Mouse (Mus musculus) forebrain, postnatal 0 days (tissue): ENCODE results near the gene Cxcl10. TPM values are rescaled to one million over a fixed set of nuclear protein-coding genes. Genes with fewer than 3 reads are reported as not detected.
A peak's percentile ranks its signal among the peaks of the same experiment; 100 is the strongest.

Source experiments
- ATAC-seq: fragments of 200-750 bp; cut with Nextera tagmentation; 2 replicates; pipeline ENCODE4 v1.8.0; 2017; ENCODE audit warnings: mild to moderate bottlenecking, moderate library complexity
- DNase-seq: peaks from one replicate; pipeline ENCODE4 v3.0.0-alpha.2; 2015
- H3K27ac ChIP-seq: fragments of 300-500 bp; sonication (generic); 2 replicates; pipeline ENCODE4 v1.5.1; 2014; ENCODE audit warnings: low read depth, mild to moderate bottlenecking, antibody characterized with exemption, low read length, moderate library complexity, mixed read lengths
- H3K27me3 ChIP-seq: fragments of 300-500 bp; sonication (generic); 2 replicates; pipeline ENCODE4 v1.6.1; 2014; ENCODE audit warnings: mild to moderate bottlenecking, low read length, mixed read lengths; ENCODE audit not compliant: insufficient read depth
- H3K36me3 ChIP-seq: fragments of 300-500 bp; sonication (generic); 2 replicates; pipeline ENCODE4 v1.6.1; 2014; ENCODE audit warnings: mild to moderate bottlenecking, moderate library complexity; ENCODE audit not compliant: insufficient read depth
- H3K4me1 ChIP-seq: fragments of 300-500 bp; sonication (generic); 2 replicates; pipeline ENCODE4 v1.6.1; 2014; ENCODE audit warnings: antibody characterized with exemption; ENCODE audit not compliant: insufficient read depth
- H3K4me2 ChIP-seq: fragments of 300-500 bp; sonication (generic); 2 replicates; pipeline ENCODE4 v1.6.1; 2014; ENCODE audit warnings: low read depth, mild to moderate bottlenecking, moderate library complexity
- H3K4me3 ChIP-seq: fragments of 300-500 bp; sonication (generic); 2 replicates; pipeline ENCODE4 v1.5.1; 2014; ENCODE audit warnings: low read depth, low read length, mixed read lengths
- H3K9ac ChIP-seq: fragments of 300-500 bp; sonication (generic); 2 replicates; pipeline ENCODE4 v1.6.1; 2014; ENCODE audit warnings: mild to moderate bottlenecking
- H3K9me3 ChIP-seq: fragments of 300-500 bp; sonication (generic); 2 replicates; pipeline ENCODE4 v1.6.1; 2016; ENCODE audit warnings: low read length
- CTCF ChIP-seq: sonication (generic); IDR thresholded peaks from 2 replicates; pipeline ENCODE4 v1.5.1; 2016; ENCODE audit warnings: antibody characterized with exemption, control low read depth, low read depth
- WGBS: fragments of 180-500 bp; shearing (Covaris S2); extraction: QIAGEN DNeasy Blood & Tissue Kit; methylation state at CpG from one replicate; pipeline ENCODE4 v1.1.7; 2014; 5-methylcytosine and 5-hydroxymethylcytosine counted together
- polyA plus RNA-seq: library from polyadenylated mRNA; unstranded; fragments of >200 nt; fragmentation: Nextera tagmentation; extraction: Ambion mirVana; gene quantifications from 2 replicates; pipeline ENCODE4 v1.2.1, GENCODE M21; 2015
- total RNA-seq: library from RNA; depleted of rRNA; stranded (reverse); fragments of >200 nt; gene quantifications from 2 replicates; pipeline ENCODE4 v1.2.3, GENCODE M21; 2014

The Cxcl10 gene
- total and polyA plus RNA-seq, 2 experiments from 2014 or later: 0.28 to 0.86 TPM

GRCm38 (mm10) chr5:92370392-92370791 lies 21.7 kb upstream of the Cxcl10 start:
- peaks cover 4% of the 10 kb centered on the region; the same call in 1 of the 2 replicates for H3K4me1 ChIP-seq
- 87% methylated on average over 6 of the region's 6 CpGs for WGBS
- no peak for TF ChIP-seq CTCF

GRCm38 (mm10) chr5:92369151-92369994 lies 20.7 kb upstream of the Cxcl10 start:
- WGBS: 52% methylated on average over 13 of the region's 13 CpGs
- no peaks in the 10 kb centered on the region for H3K27me3 ChIP-seq
- DNase-seq (peak; percentile 75), ATAC-seq (peak; percentile 96)
- H3K4me2 ChIP-seq: peak overlapping the region; percentile 23; the same call in 1 of the 2 replicates
- no peak overlapping the region for H3K4me3 ChIP-seq
- peak; percentile 45 for TF ChIP-seq CTCF
- H3K36me3 ChIP-seq: no peaks in the 10 kb centered on the region
- no peak overlapping the region for H3K9ac ChIP-seq
- peaks cover 4% of the 10 kb centered on the region; the same call in 1 of the 2 replicates for H3K4me1 ChIP-seq
- no peak overlapping the region for H3K27ac ChIP-seq
- no peaks in the 10 kb centered on the region for H3K9me3 ChIP-seq

More at GRCm38 (mm10) chr5:92370392-92370791, 21.7 kb upstream of the Cxcl10 start:
- DNase-seq (no peak), ATAC-seq (no peak)
- no peaks in the 10 kb centered on the region for H3K27me3 ChIP-seq
- H3K4me3 ChIP-seq: no peak overlapping the region
- no peaks in the 10 kb centered on the region for H3K36me3 ChIP-seq
- H3K9me3 ChIP-seq: no peaks in the 10 kb centered on the region
- H3K4me2 ChIP-seq: no peak overlapping the region
- H3K9ac ChIP-seq: no peak overlapping the region
- H3K27ac ChIP-seq: no peak overlapping the region

- DNase-seq: no peak
- H3K36me3 ChIP-seq: no peaks in the 10 kb centered on the region
- peaks cover 4% of the 10 kb centered on the region; the same call in 1 of the 2 replicates for H3K4me1 ChIP-seq
- no peak for TF ChIP-seq CTCF
- H3K9me3 ChIP-seq: no peaks in the 10 kb centered on the region
- H3K9ac ChIP-seq: no peak overlapping the region
- H3K4me2 ChIP-seq: no peak overlapping the region
- no peaks in the 10 kb centered on the region for H3K27me3 ChIP-seq
- no peak overlapping the region for H3K4me3 ChIP-seq
- WGBS: 61% methylated on average over 10 of the region's 10 CpGs
- H3K27ac ChIP-seq: no peak overlapping the region
- ATAC-seq: no peak
These were observed 19.7 kb upstream of the Cxcl10 start for GRCm38 (mm10) chr5:92368392-92368791.

- TF ChIP-seq CTCF: no peak
- Histone ChIP-seq H3K9me3 (no peaks in the 10 kb centered on the region), H3K4me2 (no peak overlapping the region), H3K4me1 (peaks cover 4% of the 10 kb centered on the region; the same call in 1 of the 2 replicates), H3K36me3 (no peaks in the 10 kb centered on the region), H3K27ac (no peak overlapping the region), H3K27me3 (no peaks in the 10 kb centered on the region), H3K4me3 (no peak overlapping the region), H3K9ac (no peak overlapping the region)
- ATAC-seq: no peak
- WGBS: 79% methylated on average over 6 of the region's 6 CpGs
- DNase-seq: no peak
These were observed 17.9 kb upstream of the Cxcl10 start for GRCm38 (mm10) chr5:92366565-92366964.

- Histone ChIP-seq H3K4me2 (no peak overlapping the region), H3K9ac (no peak overlapping the region), H3K27ac (no peak overlapping the region), H3K9me3 (no peaks in the 10 kb centered on the region), H3K4me3 (no peak overlapping the region), H3K36me3 (no peaks in the 10 kb centered on the region), H3K27me3 (no peaks in the 10 kb centered on the region), H3K4me1 (peaks cover 4% of the 10 kb centered on the region; the same call in 1 of the 2 replicates)
- 74% methylated on average over 11 of the region's 11 CpGs for WGBS
- no peak for ATAC-seq
- no peak for TF ChIP-seq CTCF
- no peak for DNase-seq
These were observed 16.5 kb upstream of the Cxcl10 start for GRCm38 (mm10) chr5:92365146-92365705.

- Histone ChIP-seq H3K9me3 (no peaks in the 10 kb centered on the region), H3K27ac (no peak overlapping the region), H3K4me3 (no peak overlapping the region), H3K36me3 (no peaks in the 10 kb centered on the region), H3K4me2 (no peak overlapping the region), H3K27me3 (no peaks in the 10 kb centered on the region), H3K4me1 (peaks cover 4% of the 10 kb centered on the region; the same call in 1 of the 2 replicates), H3K9ac (no peak overlapping the region)
- ATAC-seq (no peak), DNase-seq (no peak)
- no peak for TF ChIP-seq CTCF
- 95% methylated on average over 5 of the region's 5 CpGs for WGBS
These were observed 15.3 kb upstream of the Cxcl10 start for GRCm38 (mm10) chr5:92364011-92364410.

GRCm38 (mm10) chr5:92363179-92363578 lies 14.5 kb upstream of the Cxcl10 start:
- Histone ChIP-seq H3K9ac (no peak overlapping the region), H3K4me3 (no peak overlapping the region), H3K9me3 (no peaks in the 10 kb centered on the region), H3K4me1 (no peaks in the 10 kb centered on the region), H3K27me3 (no peaks in the 10 kb centered on the region), H3K4me2 (no peak overlapping the region), H3K36me3 (no peaks in the 10 kb centered on the region), H3K27ac (no peak overlapping the region)
- no peak for ATAC-seq
- no peak for DNase-seq
- WGBS: 13% methylated on average over 4 of the region's 4 CpGs
- TF ChIP-seq CTCF: no peak
